Mouse (Mus musculus) stomach, postnatal 0 days (tissue): Measurements from ENCODE around the gene Sept6.

ENCODE experiments used
- CTCF ChIP-seq: IDR thresholded peaks from 2 replicates; pipeline ENCODE4 v1.5.1; 2016; ENCODE audit warnings: antibody characterized with exemption, low read depth, mild to moderate bottlenecking, moderate library complexity
- EP300 ChIP-seq: optimal IDR thresholded peaks from 2 replicates; pipeline ENCODE3; 2016; ENCODE audit warnings: antibody characterized with exemption

DNA sequence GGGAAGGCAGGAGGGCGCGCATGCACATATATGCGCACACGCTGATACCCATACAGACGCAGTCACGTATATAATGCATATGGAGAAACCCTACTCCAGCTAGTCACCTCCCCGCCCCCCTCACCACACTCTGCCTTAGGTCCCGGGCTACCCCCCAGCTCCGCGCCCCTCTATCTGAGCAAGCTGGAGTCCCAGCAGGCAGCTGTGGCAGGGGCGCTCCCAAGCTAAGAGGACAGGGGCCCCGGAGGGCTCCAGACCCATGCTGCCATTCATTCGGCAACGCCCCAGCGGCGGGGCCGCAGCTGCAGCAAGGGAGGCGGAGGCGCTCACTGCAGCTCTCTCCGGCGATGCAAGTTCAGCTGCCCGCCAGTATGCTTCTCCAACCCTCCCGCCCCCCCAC lies 2.8 kb downstream of the Sept6 start:
- TF ChIP-seq CTCF (no peak), EP300 (no peak)
